Mouse (Mus musculus) heart, adult 18-20 months (tissue): ENCODE results near the gene Olfr1336. TPM values are rescaled to one million over a fixed set of nuclear protein-coding genes. Genes with fewer than 3 reads are reported as not detected.

Experiments used
- DNase-seq, 2 experiments: peaks; one replicate each; pipeline ENCODE4 v3.0.0; 2021 to 2022; ENCODE audit warnings: mixed read lengths in 1 of 2
- long read RNA-seq, 2 experiments: library from polyadenylated mRNA; stranded (forward); transcript quantifications; one replicate each; pipeline ENCODE4 v2.0.0; 2021
- total RNA-seq, 2 experiments: library from RNA; stranded (reverse); gene quantifications; 2 replicates each; pipeline ENCODE4 v1.2.3; 2021

Gene Olfr1336
- total RNA-seq = not detected
- long read RNA-seq, experiment 1 = 0 reads
- long read RNA-seq, experiment 2 = 0 reads

GRCm38 (mm10) chr7:6455868-6456267, at the start of gene Olfr1336:
Gene Olfr1336, plus strand, starts transcription at chr7:6456168.
- no peak for DNase-seq

DNA sequence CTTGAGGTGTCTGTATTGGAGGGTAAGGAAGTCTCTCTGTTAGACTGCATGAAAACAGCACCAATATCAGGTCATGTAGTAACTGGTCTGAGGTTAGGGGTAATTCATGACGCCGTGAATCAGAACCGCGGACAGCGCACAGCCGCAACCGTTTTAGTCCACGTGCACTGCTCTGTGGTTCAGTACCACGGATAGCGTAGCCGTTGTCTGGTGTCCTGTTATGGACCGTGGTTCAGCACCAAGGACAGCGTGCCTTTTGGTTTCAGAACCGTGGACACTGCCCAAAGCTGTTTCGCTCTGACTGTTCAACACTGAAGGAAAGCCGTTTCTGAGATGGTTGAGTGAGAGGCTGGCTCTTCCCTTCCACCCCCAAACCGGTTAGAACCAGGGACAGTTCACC, 45.9 kb upstream of the Olfr1336 start, which contains the start of gene Gm20715:
TSS of gene Gm20715 (plus strand) at position 235 of the 400 bp plus-strand sequence.
- DNase-seq = peak; percentile 92 to 98

- no peak for DNase-seq
Measured at GRCm38 (mm10) chr7:6414626-6415441, 41.1 kb upstream of the Olfr1336 start.

DNA sequence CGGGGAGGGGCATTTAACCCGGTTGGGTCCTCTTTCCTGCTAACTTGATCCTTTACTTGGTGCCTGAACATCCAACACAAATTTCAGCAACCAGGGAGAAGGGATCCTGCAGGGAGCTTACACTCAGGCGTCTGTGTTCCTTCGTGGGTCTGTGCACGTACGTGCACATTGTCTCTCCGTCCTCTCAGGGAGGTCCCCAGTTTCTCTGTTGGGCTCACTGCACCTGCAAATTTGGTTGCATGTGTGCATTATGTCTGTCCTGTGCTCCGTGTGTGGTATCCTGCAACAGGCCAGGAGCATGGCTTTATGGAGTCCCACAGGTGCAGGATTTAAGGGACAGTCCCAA, 40.6 kb upstream of the Olfr1336 start:
- DNase-seq = no peak

DNA sequence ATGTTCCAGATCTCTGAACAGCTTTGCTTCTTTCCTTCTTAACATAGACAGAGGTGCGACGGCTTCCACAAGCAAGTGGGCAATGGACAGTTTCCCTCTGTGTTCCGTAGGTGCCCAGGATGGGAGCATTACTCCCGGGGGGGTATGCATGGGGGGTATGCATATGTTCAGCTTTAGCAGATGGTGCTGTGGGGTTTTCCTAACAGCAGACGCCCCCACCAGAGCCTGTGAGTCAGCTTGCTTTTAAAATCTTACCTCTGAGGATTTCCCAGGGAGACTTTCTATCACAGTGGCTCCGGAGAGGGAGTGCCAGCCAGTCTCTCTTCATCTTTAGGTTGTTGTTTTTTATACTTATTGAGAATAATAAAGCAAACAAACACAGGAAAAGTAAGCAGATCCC, 36.1 kb upstream of the Olfr1336 start:
- no peak for DNase-seq

DNA sequence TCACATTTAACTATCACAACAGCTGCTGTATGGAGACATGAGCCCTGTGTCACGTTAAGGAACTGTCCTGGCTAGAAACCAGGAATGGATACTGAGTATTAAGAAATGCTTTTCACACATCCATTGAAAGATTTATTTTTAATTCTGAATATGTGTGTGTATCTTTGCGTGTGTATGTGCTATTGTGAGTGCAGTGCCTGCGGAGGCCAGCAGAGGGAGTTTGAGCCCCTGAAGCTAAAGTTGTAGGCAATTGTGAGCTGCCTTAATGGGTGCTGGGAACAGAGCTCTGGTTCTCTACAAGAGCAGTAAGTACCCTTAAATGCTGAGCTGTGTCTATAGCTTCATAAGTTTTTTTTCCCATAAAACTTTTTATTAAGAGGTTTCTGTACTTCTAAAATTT, 26.6 kb upstream of the Olfr1336 start:
- no peak for DNase-seq

- DNase-seq = peak; percentile 9 to 16
Measured at GRCm38 (mm10) chr7:6430342-6430741, 25.6 kb upstream of the Olfr1336 start.

DNA sequence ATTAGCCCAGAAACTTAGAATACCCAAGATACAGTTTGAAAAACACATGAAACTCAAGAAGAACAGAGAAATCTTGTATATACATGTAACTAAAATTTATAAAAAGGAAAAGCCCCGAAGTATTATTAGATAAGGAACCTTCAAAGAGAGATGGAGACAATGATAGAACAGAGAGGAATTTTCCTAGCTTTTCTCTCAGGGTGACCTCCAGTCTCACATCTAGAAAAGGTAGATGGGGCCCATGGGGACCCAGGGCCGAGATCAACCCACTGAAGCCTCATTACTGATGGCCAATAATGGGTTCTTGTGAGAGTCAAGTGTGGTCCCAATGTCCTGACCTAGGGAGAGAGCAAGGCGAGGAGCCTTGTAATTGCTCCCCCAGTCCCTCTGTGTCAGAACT, 17.6 kb upstream of the Olfr1336 start, which contains the start of gene Olfr1344:
TSS of gene Olfr1344 (plus strand) at position 301 of the 400 bp plus-strand sequence.
- no peak for DNase-seq

DNA sequence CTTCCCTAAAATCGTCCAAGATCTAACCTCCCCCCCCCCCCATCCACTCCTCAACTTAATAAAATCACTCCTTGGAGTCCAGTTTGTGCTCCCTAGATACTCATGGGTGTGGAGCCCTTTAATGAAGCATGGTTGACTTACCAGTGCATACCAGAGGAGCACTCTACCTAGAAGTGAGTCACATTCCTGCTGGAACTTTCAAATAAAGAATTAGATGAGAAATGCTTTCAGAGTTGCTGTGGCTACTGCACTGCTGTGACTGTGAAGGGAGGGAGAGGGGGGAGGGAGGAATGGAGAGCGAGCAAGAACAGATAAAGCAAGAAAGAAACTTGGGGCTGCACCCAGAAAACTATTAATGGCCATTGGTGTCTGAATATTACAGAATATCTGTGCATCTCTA, 14.8 kb upstream of the Olfr1336 start:
- DNase-seq = no peak

DNA sequence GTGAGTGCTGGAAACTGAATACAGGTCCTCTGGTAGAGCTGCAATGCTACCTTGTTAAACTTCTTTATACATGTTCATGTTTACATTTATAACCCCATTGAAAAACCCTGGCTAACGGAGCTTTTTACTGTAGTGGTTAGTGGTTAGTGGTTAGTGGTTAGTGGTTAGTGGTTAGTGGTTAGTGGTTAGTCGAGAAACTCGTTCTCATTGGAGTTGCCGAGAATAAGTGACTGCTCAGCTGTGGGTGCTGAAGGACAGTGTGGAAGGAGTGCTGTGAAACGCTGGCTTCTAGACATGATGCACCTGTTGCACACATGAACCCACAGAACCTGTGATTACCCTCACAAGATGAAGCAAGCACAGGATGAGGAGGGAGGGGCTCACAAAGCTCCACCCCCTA, 8.2 kb upstream of the Olfr1336 start:
- no peak for DNase-seq

GRCm38 (mm10) chr7:6456399-6456798, 431 bp downstream of the Olfr1336 start:
- DNase-seq = no peak

- no peak for DNase-seq
Measured at GRCm38 (mm10) chr7:6466951-6467350, 11.0 kb downstream of the Olfr1336 start, which contains the start of gene Olfr1346. Gene Olfr1346, plus strand, starts transcription at chr7:6467101.

- DNase-seq = peak in 1 of 2 experiments; percentile 22
Measured at GRCm38 (mm10) chr7:6477633-6478032, 21.7 kb downstream of the Olfr1336 start.

GRCm38 (mm10) chr7:6486841-6487240, 30.9 kb downstream of the Olfr1336 start, which contains the start of gene Olfr5:
Gene Olfr5, minus strand, starts transcription at chr7:6486941.
- DNase-seq = no peak

DNA sequence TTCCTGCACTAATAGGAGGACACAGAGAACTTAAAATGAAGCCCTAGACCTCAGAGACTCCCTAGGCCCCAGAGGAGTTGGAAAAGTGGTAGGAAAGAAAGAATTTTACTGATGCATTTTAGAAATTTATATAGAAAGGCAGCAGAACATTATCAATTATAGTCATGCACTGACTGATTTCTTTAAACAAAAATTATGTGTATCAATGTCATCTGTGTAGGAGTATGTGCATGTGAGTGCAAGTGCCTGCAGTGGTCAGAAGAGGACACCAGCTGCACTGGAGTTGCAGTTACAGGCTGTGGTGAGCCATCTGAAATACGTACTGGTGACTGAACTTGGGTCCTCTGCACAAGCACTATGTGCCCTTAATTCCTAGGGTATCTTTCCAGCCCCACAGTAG, 43.7 kb downstream of the Olfr1336 start, which contains the start of gene Olfr1347:
TSS of gene Olfr1347 (minus strand) at position 101 of the 400 bp plus-strand sequence.
- no peak for DNase-seq

- no peak for DNase-seq
Measured at GRCm38 (mm10) chr7:6508648-6509047, 52.7 kb downstream of the Olfr1336 start, which contains the start of gene Olfr1348. Gene Olfr1348, minus strand, starts transcription at chr7:6508748.

Other genes with a start within 250 kb of the Olfr1336 start
- not detected for gene Zscan5b, start 233.9 kb upstream of the Olfr1336 start, total RNA-seq
- gene Epp13, start 203.5 kb upstream of the Olfr1336 start, total RNA-seq = not detected
- gene Zfp667, start 169.6 kb upstream of the Olfr1336 start, total RNA-seq = 1 to 10 TPM; 2.7 to 3.7 TPM
- 1 to 10 TPM; 2.9 to 3.0 TPM for gene Zfp583, start 124.9 kb upstream of the Olfr1336 start, total RNA-seq
- under 1 TPM; 0.22 to 0.36 TPM for gene Gm3854, start 112.4 kb upstream of the Olfr1336 start, total RNA-seq
- gene Zfp78, start 92.9 kb upstream of the Olfr1336 start, total RNA-seq = 1 to 10 TPM; 2.2 to 2.5 TPM
- 1 to 10 TPM; 2.8 to 3.7 TPM for gene Zfp28, start 72.9 kb upstream of the Olfr1336 start, total RNA-seq
- gene Smim17, start 57.5 kb upstream of the Olfr1336 start, total RNA-seq = not detected
- not detected for gene Gm20715, start 45.9 kb upstream of the Olfr1336 start, total RNA-seq
- gene Olfr1344, start 17.5 kb upstream of the Olfr1336 start, total RNA-seq = not detected
- not detected for gene Olfr1346, start 10.9 kb downstream of the Olfr1336 start, total RNA-seq
- gene Olfr5, start 30.8 kb downstream of the Olfr1336 start, total RNA-seq = not detected
- gene Olfr1347, start 43.6 kb downstream of the Olfr1336 start, total RNA-seq = not detected
- not detected for gene Olfr1348, start 52.6 kb downstream of the Olfr1336 start, total RNA-seq
- gene Olfr1349, start 66.8 kb downstream of the Olfr1336 start, total RNA-seq = not detected
- gene Olfr1350, start 108.7 kb downstream of the Olfr1336 start, total RNA-seq = not detected
- 1 to 10 TPM; 3.4 to 4.8 TPM for gene Zim1, start 240.3 kb downstream of the Olfr1336 start, total RNA-seq